Mouse (Mus musculus): ENCODE measurements around the gene Tspan3. TPM values are rescaled to one million over a fixed set of nuclear protein-coding genes. Genes with fewer than 3 reads are reported as not detected.

Gene Tspan3
- polyA plus RNA-seq (2014; fragmentation: Illumina TruSeq; extraction: RNeasy Lipid Tissue Mini Kit (QIAGEN cat#74804); ENCODE audit: low read depth, low replicate concordance) = 196 TPM

GRCm38 (mm10) chr9:56165377-56165776, at the start of gene Tspan3:
Tspan3 (minus strand) TSS chr9:56165477.

DNA sequence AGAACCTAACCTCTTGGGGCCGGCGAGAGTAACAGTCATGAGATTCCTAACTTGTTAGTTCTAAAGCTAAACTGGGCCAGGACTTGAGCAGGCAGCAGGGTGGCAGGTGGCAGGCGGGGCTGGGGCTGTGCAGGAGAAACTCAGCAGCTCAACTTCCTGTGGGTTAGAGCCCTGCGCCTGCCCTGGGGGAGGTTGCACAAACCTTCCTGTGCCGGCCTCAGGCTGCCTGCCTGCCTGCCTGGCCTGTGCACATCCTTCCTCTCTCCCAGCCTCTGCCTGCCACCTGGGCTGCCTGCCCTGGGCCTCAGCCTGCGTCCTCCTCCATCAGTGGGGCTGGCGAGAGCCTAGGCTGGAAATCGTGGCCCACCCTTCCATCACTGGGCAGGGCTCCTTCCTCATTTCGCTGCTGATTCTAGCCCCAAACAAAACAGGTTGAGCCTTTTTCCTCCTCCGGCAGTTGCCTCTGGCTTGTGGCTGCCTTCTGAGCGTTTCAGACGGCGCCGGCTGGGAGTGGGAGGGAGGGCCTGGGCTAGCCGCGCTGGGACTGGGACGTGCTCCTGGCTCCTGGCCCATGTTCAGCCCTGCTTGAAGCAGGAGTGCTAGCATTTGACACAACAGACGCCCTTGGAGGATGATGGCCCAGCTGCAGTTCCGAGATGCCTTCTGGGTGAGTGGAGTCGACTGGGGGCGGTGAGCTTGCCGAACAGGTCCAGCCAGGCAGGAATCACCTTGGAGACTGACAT, 75.3 kb downstream of the Tspan3 start, which contains the start of gene Pstpip1:
Gene Pstpip1, plus strand, starts transcription at position 185 of the 743 bp plus-strand sequence.

Other genes with a start within 250 kb of the Tspan3 start
- gene Scaper, start 227.4 kb downstream of the Tspan3 start, polyA plus RNA-seq (2014; fragmentation: Illumina TruSeq; extraction: RNeasy Lipid Tissue Mini Kit (QIAGEN cat#74804); ENCODE audit: low read depth, low replicate concordance) = 11.0 TPM
- gene 4930563M21Rik, start 154.9 kb downstream of the Tspan3 start, polyA plus RNA-seq (2014; fragmentation: Illumina TruSeq; extraction: RNeasy Lipid Tissue Mini Kit (QIAGEN cat#74804); ENCODE audit: low read depth, low replicate concordance) = not detected
- 54.2 TPM for gene Rcn2, start 123.6 kb downstream of the Tspan3 start, polyA plus RNA-seq (2014; fragmentation: Illumina TruSeq; extraction: RNeasy Lipid Tissue Mini Kit (QIAGEN cat#74804); ENCODE audit: low read depth, low replicate concordance)
- gene Pstpip1, start 75.5 kb downstream of the Tspan3 start, polyA plus RNA-seq (2014; fragmentation: Illumina TruSeq; extraction: RNeasy Lipid Tissue Mini Kit (QIAGEN cat#74804); ENCODE audit: low read depth, low replicate concordance) = 0.89 TPM

Measured in heart, adult 10 weeks (tissue).